Mouse (Mus musculus) MEL (cell line): ENCODE measurements at regions not wholly inside any gene's neighbourhood (a gene's known extent, or its start where the extent isn't known, plus 50 kb on each side); places are given as distances from the start of the nearest gene placed in this dataset.

Experiments used
- DNase-seq: peaks from one replicate; pipeline ENCODE4 v3.0.0; 2011; ENCODE audit warnings: low read depth, low spot score
- H3K27ac ChIP-seq: 2 replicates; pipeline ENCODE4 v1.5.1; 2012; ENCODE audit warnings: low read depth, mild to moderate bottlenecking, control low read depth, low read length, moderate library complexity; ENCODE audit not compliant: control insufficient read depth
- H3K27me3 ChIP-seq, 2 experiments: fragments of 150-350 bp in 1 of 2; sonication (generic) in 1 of 2; 2 replicates each; pipeline ENCODE4 v1.6.1; 2012; ENCODE audit warnings: low read length in 2 of 2, mild to moderate bottlenecking in 2 of 2, improper control_type of control experiment in 1 of 2, moderate library complexity in 1 of 2; ENCODE audit not compliant: insufficient read depth in 2 of 2, control insufficient read depth in 1 of 2
- H3K36me3 ChIP-seq, 2 experiments: 2 replicates each; pipeline ENCODE4 v1.6.1; 2012 to 2014; ENCODE audit warnings: low read length in 2 of 2, improper control_type of control experiment in 1 of 2, inconsistent platforms in 1 of 2, mild to moderate bottlenecking in 1 of 2; ENCODE audit not compliant: insufficient read depth in 2 of 2, control insufficient read depth in 1 of 2
- H3K4me1 ChIP-seq, 2 experiments: fragments of 150-350 bp in 1 of 2; sonication (generic) in 1 of 2; 2 replicates each; pipeline ENCODE4 v1.6.1; 2012; ENCODE audit warnings: low read length in 2 of 2, improper control_type of control experiment in 1 of 2, mild to moderate bottlenecking in 1 of 2; ENCODE audit not compliant: insufficient read depth in 2 of 2, control insufficient read depth in 1 of 2
- H3K4me3 ChIP-seq, 2 experiments: fragments of 150-350 bp in 1 of 2; sonication (generic) in 1 of 2; 2 replicates each; pipeline ENCODE4 v1.5.1; 2012; ENCODE audit warnings: low read depth in 2 of 2, low read length in 2 of 2, mild to moderate bottlenecking in 2 of 2, moderate library complexity in 2 of 2, control low read depth in 1 of 2, improper control_type of control experiment in 1 of 2; ENCODE audit not compliant: control insufficient read depth in 1 of 2, insufficient read depth in 1 of 2
- H3K79me2 ChIP-seq: 2 replicates; pipeline ENCODE4 v1.6.1; 2012; ENCODE audit warnings: mild to moderate bottlenecking, low read length, moderate library complexity; ENCODE audit not compliant: control insufficient read depth, poor library complexity, insufficient read depth
- H3K9ac ChIP-seq: 2 replicates; pipeline ENCODE4 v1.6.1; 2012; ENCODE audit warnings: low read depth, mild to moderate bottlenecking, control low read depth, low read length, moderate library complexity; ENCODE audit not compliant: control insufficient read depth, poor library complexity, severe bottlenecking
- H3K9me3 ChIP-seq: fragments of 150-350 bp; sonication (generic); replicated peaks from 2 replicates; pipeline ENCODE4 v1.6.1; 2012; ENCODE audit warnings: mild to moderate bottlenecking, low read length, improper control_type of control experiment, moderate library complexity; ENCODE audit not compliant: insufficient read depth
- ELF1 ChIP-seq: IDR thresholded peaks from 2 replicates; pipeline ENCODE4 v1.6.1; 2014; ENCODE audit warnings: low read depth, mild to moderate bottlenecking, inconsistent platforms, low read length, improper control_type of control experiment, moderate library complexity
- HCFC1 ChIP-seq: IDR thresholded peaks from 2 replicates; pipeline ENCODE4 v1.6.1; 2012; ENCODE audit warnings: low read depth, mild to moderate bottlenecking, inconsistent platforms, low read length, improper control_type of control experiment, moderate library complexity
- POLR2A ChIP-seq, 2 experiments: IDR thresholded peaks; 2 replicates each; pipeline ENCODE4 v1.6.1; 2011 to 2012; ENCODE audit warnings: low read length in 2 of 2, mild to moderate bottlenecking in 2 of 2, control low read depth in 1 of 2, improper control_type of control experiment in 1 of 2, low read depth in 1 of 2, moderate library complexity in 1 of 2; ENCODE audit not compliant: control insufficient read depth in 1 of 2, insufficient read depth in 1 of 2, poor library complexity in 1 of 2
- RAD21 ChIP-seq: IDR thresholded peaks from 2 replicates; pipeline ENCODE4 v1.6.1; 2011; ENCODE audit warnings: mild to moderate bottlenecking, low read depth, low read length, improper control_type of control experiment
- SIN3A ChIP-seq: IDR thresholded peaks from 2 replicates; pipeline ENCODE4 v1.6.1; 2012; ENCODE audit warnings: low read length, improper control_type of control experiment, inconsistent platforms
- TCF12 ChIP-seq: IDR thresholded peaks from 2 replicates; pipeline ENCODE4 v1.6.1; 2014; ENCODE audit warnings: low read depth, mild to moderate bottlenecking, inconsistent platforms, low read length, improper control_type of control experiment, moderate library complexity
- UBTF ChIP-seq: IDR thresholded peaks from 2 replicates; pipeline ENCODE4 v1.6.1; 2012; ENCODE audit warnings: low read depth, mild to moderate bottlenecking, inconsistent platforms, low read length, improper control_type of control experiment, moderate library complexity, borderline replicate concordance; ENCODE audit not compliant: insufficient read depth
- USF1 ChIP-seq: IDR thresholded peaks from 2 replicates; pipeline ENCODE4 v1.6.1; 2014; ENCODE audit warnings: low read depth, mild to moderate bottlenecking, inconsistent platforms, low read length, improper control_type of control experiment, moderate library complexity
- ZKSCAN1 ChIP-seq: IDR thresholded peaks from 2 replicates; pipeline ENCODE4 v1.6.1; 2012; ENCODE audit warnings: low read depth, mild to moderate bottlenecking, inconsistent platforms, low read length, improper control_type of control experiment, moderate library complexity
- ZNF384 ChIP-seq: IDR thresholded peaks from 2 replicates; pipeline ENCODE4 v1.6.1; 2012; ENCODE audit warnings: low read depth, mild to moderate bottlenecking, inconsistent platforms, low read length, improper control_type of control experiment

DNA sequence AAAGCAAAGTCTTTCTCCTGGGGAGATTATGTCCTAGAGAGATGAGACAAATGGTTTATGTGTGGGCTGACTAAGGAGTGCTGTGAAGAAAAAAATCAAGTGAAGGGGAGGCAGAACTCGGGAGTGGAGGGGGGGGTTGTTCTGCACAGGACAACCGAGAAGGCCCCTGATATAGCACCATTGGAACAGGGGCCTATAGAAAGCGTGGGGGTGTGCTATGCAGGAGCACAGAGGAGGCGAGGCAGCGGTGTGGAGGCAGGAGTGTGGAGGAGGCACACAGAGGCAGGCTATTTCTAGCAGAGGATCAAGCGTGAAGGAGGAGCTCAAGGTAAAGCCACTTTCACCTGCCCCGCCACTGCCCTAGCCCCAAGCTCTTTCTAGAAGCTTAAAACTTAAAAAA lies 88.0 kb upstream of the Dapk1 start:
- H3K9me3 ChIP-seq: no peaks in the 10 kb centered on the region
- no peaks in the 10 kb centered on the region for H3K36me3 ChIP-seq
- H3K4me1 ChIP-seq: no peaks in the 10 kb centered on the region
- no peak for DNase-seq
- H3K9ac ChIP-seq: no peak overlapping the region
- no peak for TF ChIP-seq UBTF
- TF ChIP-seq USF1: no peak
- TF ChIP-seq SIN3A: no peak
- no peak for TF ChIP-seq RAD21
- TF ChIP-seq POLR2A (IDR thresholded peaks at IDR 0.05; ENCODE audit: control insufficient read depth in 1 of 2, insufficient read depth in 1 of 2, low read depth in 1 of 2, low read length in 2 of 2, poor library complexity in 1 of 2): no peak
- no peak overlapping the region for H3K4me3 ChIP-seq
- no peak overlapping the region for H3K27ac ChIP-seq
- no peaks in the 10 kb centered on the region for H3K79me2 ChIP-seq
- no peaks in the 10 kb centered on the region; a peak in 1 of 4 replicates for H3K27me3 ChIP-seq

DNA sequence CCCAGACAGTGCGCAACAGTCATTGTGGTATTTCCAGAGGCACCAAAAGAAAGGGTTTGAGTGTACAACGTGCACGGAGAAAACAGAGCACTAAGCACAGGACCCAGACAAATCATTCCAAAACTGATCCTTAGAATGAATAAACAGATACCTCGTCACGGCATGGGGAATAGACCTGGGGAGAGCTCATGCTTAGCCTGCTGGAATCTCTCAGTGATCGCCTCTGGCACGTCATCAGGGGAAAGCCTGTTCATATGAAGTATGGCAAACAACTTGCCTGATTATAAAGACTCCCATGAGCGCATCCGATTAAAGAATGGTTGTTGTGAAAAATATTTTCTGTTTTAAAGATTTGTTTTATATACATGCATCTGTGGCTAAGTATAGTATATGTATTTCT lies 86.9 kb upstream of the Dapk1 start:
- Histone ChIP-seq H3K79me2 (no peaks in the 10 kb centered on the region), H3K36me3 (no peaks in the 10 kb centered on the region), H3K4me3 (no peak overlapping the region), H3K4me1 (no peaks in the 10 kb centered on the region), H3K27me3 (no peaks in the 10 kb centered on the region; a peak in 3 of 4 replicates), H3K9ac (no peak overlapping the region), H3K9me3 (no peaks in the 10 kb centered on the region), H3K27ac (no peak overlapping the region)
- no peak for DNase-seq
- TF ChIP-seq SIN3A (no peak), HCFC1 (no peak), TCF12 (no peak), ZNF384 (no peak), UBTF (no peak), ZKSCAN1 (no peak)

GRCm38 (mm10) chr13:60518010-60518409 lies 83.7 kb upstream of the Dapk1 start:
- H3K9me3 ChIP-seq: no peaks in the 10 kb centered on the region
- H3K4me3 ChIP-seq: no peak overlapping the region
- no peaks in the 10 kb centered on the region for H3K36me3 ChIP-seq
- DNase-seq: no peak
- no peaks in the 10 kb centered on the region for H3K4me1 ChIP-seq
- no peak overlapping the region for H3K9ac ChIP-seq
- no peak for TF ChIP-seq ELF1
- H3K79me2 ChIP-seq: no peaks in the 10 kb centered on the region
- no peaks in the 10 kb centered on the region; a peak in 3 of 4 replicates for H3K27me3 ChIP-seq
- H3K27ac ChIP-seq: no peak overlapping the region
